Mouse (Mus musculus): ENCODE results near the gene Isg15. TPM values are rescaled to one million over a fixed set of nuclear protein-coding genes. Genes with fewer than 3 reads are reported as not detected.

The Isg15 gene
- total RNA-seq, 2 experiments from 2014 or later: 3.5 to 7.0 TPM

DNA sequence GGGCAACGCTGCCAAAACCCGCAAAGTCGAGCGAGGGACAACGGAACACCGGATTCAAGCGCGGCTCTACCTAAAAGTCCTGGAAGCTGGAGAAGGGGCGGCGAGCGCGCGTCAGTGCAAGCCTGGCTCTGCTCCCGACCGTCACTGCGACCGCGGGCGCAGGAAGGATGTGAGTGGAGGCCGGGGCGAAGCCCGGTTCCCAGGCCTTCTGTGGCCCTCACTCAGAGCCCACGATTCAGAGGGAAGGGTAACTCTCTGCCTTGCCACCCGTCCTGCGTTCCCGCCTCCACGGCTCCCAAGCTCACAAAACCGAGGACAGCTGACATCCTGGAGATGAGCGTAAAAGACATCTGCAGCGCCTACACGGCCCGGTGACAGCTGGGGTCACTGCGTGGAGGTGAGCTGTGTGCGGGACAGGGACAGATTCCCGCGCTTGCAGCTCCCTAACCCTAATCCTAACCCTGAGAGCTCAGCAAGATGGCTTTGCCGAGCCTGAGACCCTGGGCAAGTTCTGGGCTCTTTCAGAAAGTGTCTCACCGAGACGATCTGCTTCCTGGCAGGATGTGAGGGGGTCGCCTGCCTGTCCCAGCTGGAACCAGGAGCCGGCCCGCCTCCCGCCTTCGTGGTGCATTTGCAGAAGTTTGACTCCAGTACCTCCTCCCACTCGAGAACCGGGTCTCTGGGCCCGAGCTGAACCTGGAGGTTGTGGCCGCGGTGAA lies 3.0 kb upstream of the Isg15 start:
- intact Hi-C loops (cut with DNase I): loop anchor here (1.0 kb wide), 1 partner anchor 31 kb away; the partner anchor contains the start of gene Plekhn1
- no peak for DNase-seq

DNA sequence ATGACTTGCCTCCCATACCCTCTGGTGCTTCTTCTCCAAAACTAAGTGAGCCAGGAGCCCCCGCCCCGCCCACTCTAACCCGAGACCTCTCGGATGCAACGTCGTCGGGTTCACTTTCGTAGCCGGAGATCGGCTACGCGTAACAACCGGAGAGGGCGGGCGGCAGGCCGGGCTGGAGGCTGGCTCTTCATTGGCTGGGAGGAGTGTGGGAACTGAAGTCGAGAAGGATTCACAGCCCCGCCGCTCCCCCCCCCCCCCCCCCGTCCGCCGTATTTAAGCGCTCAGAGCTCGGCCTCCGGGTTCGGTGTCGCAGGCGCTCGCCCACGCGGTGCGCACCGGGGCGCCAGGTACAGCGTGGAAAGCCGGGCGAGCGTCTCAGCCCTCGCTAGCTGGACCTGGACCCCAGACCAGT lies 2.4 kb upstream of the Isg15 start, which contains the start of gene AW011738:
AW011738 (plus strand) TSS at position 304 of the 412 bp plus-strand sequence.
- peak; percentile 74 to 78 for DNase-seq
- intact Hi-C loops (cut with DNase I): loop anchor here (1.0 kb wide), 1 partner anchor 31 kb away; the partner anchor contains the start of gene Plekhn1

DNA sequence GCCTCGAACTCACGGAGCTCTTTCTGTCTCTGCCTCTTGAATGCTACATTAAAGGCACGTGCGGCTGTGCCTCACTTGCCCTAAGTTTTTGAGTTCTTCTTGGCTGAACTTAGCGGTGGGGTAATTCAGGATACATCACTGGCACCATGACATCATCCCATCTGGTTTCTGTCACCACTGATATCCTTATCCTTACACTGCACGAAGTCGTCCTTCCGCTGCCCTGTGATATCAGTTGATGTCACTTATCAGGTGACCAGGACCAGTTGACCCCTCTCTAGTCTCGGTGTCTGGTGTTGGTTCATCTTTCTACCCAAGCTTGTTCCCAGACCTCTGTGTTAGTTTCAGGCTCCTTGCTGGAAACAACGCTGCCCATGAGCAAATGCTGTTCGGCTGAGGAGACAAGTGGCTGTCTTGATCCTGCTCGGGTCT lies 1.9 kb upstream of the Isg15 start:
- intact Hi-C loops (cut with DNase I): no loop called here
- peak in 1 of 2 experiments; percentile 22 for DNase-seq

DNA sequence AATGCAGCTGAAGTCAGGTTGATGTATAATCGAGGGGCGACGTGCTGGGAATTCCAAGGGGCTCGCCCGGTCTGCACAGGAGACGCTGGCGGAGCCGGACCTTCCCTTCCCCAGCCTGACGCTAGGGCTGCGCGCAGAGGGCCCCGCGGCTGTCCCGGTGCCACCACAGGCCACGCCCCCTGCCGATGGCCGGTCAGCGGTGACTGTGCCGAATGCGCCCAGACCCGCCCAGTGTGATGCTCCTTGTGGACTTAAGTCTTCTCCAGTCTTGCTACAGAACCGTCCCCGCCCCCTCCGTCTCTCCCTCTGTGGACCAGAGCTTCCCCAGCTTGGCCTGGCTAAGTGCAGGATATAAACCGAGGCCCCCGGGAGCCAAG lies 2.8 kb downstream of the Isg15 start:
- DNase-seq: peak; percentile 87 to 88
- intact Hi-C loops (cut with DNase I): loop anchor here (5.0 kb wide), 1 partner anchor 166 kb away; no protein-coding TSS in a partner anchor

DNA sequence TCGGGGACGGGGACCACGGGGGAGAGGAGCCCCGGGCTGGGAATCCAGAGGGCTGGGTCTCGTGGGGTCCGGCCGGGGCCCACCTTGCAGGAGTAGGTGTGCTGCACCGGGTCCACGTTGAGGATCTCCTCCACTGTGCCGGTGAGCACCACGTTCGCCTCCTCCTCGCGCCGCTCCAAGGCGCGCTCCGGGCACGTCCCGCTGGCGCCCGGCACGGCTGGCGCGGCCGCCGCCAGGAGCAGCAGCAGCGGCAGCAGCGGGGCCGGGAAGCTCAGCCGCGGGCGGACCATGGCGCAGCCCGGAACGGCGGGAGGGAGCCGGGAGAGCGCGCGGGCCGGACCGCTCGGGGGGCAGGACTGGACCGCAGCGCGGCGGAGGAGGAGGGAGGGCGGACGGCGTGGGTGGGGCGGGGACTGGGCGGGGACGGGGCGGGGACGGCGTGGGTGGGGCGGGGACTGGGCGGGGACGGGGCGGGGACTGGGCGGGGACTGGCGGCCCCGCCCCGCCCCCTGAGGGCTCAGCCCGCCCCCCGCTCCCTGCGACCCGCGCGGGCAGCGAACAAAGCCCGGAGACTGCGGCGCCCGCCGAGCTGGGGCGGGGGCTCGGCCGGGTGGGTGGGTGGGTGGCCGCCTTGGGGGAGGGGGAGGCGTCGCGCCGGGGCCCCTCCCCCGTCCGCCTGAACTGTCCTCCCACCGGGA lies 3.3 kb downstream of the Isg15 start, which contains the start of gene Agrn:
Agrn (minus strand) TSS at position 358 of the 698 bp plus-strand sequence.
- intact Hi-C loops (cut with DNase I): loop anchor here (5.0 kb wide), 1 partner anchor 165 kb away; no protein-coding TSS in a partner anchor
- peak; percentile 76 to 80 for DNase-seq

DNA sequence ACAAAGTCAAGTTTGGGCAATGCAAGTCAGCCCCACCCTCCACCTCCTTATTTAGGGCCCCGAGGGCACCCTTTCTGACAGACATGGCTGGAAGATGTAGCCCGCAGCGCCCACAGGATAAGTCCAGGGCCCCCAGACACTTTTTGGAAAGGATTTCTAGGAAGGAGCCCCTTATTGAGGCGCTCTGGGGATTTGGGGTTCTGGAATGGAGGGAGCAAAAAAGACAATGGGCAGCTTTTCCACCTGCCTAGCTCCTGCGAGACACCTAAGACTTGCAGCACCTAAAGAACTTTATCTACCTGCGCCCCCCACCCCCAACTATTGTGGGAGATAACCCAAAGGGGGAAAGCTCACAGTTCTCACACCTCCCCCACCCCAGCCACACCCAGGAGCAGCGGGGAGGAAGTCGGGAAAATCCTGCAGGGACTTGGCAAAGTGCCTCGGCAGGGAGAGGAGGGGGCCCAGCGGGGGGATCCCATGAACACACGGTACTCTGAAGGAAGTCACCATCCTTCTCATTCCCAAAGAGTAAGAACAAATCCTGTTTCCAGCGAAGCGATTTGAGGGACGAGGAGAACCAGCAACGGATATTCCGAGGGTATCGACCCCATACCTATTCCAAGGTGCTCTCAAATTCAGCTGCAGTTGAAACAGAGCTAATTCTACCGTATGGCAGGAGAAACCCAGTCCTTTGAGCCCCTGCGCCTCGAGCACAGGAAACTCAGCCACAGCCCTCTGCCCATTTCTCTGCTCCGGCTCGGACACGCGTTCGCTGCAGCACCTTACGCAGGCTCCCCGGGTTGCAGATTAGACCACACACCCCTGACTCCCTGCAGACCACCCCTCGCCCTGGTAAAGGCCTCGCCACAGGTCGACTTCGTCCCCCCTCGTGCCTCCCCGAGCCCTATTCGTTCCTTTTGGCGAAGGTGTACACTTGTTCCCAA lies 4.4 kb downstream of the Isg15 start:
- intact Hi-C loops (cut with DNase I): loop anchor here (5.0 kb wide), 1 partner anchor 164 kb away; no protein-coding TSS in a partner anchor
- DNase-seq: peak; percentile 56 to 63

DNA sequence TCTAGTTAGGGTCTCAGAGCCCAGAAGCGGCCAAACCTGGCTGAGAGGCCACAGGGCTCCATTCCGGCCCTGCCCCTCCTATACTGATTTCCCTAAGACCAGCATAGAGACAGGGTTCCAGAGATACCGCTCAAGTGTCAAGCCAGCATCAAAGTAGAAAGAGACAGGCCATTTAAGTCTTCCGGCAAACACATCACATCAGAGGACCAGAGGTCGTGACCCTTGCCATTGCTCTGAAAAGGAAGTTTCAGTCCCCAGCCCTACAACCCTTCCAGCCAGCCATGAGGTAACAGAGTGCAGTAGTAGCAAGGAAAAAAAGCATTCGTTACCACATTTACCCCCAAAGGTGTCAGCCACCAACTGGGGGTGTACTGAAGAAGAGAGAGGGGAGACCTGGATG lies 6.3 kb downstream of the Isg15 start:
- no peak for DNase-seq
- intact Hi-C loops (cut with DNase I): loop anchor here (5.0 kb wide), 1 partner anchor 82 kb away; no protein-coding TSS in a partner anchor

DNA sequence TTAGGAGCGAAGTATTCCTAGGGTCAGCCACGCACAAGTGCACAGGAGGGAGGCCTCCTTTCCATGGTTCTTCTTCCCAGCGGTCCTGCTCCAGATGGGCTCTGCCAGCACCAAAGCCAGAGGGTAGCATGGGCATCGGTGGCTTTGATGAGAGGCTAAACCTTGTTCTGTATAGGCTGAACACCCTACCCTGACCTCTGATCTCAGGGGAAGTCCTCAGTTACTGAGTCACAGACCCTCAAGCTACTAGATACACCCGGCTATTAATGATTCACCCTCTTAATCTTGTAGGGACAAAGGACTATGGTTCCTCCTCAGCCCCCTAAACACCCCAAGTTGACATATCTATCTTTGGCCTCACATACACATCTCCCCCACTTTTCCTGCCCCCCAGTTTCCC lies 6.7 kb downstream of the Isg15 start:
- no peak for DNase-seq
- intact Hi-C loops (cut with DNase I): loop anchor here (5.0 kb wide), 1 partner anchor 82 kb away; no protein-coding TSS in a partner anchor

DNA sequence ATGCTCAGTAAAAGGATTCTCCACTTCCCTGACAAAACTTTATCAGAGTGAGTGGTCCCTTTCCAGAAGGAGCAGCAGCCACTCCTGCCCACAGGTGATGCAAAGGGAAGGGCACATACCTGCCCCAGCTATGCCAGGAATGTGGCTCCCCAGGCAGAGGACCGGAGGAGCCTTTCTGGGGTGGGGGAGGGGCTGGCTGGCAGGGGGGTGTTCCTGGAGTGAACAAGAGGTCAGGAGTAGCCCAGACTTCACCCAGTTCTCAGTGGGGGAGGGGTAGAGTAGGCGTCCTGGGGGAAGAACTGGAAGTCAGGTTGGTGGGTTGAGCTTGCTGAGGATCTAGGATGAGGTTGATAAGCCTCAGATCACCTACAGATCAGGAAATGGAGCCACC lies 7.4 kb downstream of the Isg15 start:
- DNase-seq: no peak
- intact Hi-C loops (cut with DNase I): loop anchor here (5.0 kb wide), 1 partner anchor 81 kb away; no protein-coding TSS in a partner anchor

DNA sequence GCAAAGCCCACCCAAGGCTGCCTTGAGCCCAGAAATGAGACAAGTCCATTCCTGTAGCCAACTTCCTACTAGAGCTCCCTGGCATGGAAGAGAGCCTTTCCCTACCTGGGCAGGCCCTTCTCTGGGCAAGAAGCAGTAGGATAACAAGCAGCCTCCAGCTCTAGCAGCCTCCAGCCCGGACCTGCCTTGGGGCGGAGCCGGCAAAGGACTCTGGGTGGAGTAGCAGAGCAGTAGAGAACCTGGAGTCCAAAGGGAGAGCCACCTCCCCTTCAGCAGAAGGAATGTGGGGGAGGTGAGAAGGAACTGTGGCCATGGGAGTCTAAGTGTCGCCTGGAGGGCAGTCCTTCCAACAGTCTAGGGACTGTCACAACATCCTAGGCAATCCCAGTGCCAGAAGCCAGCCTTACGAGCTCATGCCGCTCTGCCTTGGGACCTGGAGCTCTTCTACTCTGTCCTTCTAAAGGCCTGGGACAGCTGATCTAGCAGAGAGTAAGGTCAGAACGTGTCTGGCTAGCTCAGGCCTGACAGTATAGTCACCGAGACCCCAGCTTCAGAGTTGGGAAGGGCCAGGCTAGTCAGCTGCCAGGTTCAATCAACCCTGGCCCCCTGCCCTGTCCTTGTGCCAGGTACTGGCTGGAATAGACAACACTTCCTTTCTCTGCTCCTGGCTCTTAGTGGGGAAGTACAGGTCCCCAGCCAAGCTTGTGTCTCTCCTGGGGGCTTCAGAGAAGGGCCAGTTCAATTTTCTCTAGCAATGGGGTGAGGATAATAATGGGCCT lies 8.0 kb downstream of the Isg15 start:
- peak in 1 of 2 experiments; percentile 42 for DNase-seq
- intact Hi-C loops (cut with DNase I): loop anchor here (5.0 kb wide), 1 partner anchor 80 kb away; no protein-coding TSS in a partner anchor

DNA sequence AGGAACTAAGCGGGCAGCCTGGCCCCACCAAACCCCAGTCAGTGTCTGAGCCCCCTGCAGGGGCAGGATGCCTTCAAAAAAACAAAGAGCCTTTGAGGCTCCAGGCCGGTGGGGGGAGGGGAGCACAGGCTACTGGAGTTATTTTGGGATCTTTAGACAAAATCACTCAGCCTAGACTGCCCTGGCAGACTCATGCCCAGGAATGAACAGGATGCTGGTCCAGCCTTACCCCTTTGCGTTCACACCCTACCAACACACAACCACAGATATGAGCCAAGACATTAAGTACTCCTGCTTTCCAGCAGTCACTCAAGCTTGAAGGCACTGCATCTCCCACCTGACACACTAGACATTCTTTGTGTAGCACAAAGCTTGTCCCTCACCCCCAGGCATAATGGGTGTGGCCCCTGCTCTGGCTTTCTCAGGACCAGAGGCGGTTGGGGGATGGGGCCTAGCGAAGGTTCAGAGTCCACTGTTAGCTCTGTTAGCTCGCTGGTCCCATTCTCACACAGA lies 11.8 kb downstream of the Isg15 start:
- intact Hi-C loops (cut with DNase I): no loop called here
- no peak for DNase-seq

DNA sequence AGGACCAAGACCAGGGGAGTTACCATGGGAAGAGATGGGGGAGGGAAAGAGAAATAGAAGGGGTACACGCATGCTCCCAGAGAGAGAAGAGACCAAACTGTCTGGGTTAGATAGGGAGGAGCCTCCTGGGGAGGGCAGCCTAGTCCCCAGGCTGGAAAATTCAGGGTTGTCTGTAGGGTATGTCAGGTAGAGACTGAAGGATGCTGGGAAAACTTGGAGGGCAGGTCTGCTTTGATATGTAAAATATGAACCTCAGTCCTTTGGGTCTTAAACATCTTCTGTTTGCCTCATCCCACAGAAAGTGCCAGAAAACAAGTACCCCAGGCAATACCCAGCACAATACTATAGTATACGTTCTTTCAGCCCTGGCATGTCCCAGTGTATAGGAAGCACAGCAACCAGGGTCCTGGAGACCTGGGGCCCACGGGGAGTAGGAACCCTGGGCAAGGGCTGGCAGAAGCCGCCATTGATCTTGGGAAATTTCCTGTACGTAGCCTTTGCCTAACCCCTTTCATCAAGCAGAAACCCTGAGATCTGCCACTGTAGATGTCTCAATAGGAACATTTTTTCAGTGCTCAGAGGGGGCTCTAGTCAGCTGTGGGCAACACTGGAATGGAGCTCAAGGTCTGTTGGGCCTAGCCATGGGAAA lies 12.3 kb downstream of the Isg15 start:
- DNase-seq: no peak
- intact Hi-C loops (cut with DNase I): no loop called here

DNA sequence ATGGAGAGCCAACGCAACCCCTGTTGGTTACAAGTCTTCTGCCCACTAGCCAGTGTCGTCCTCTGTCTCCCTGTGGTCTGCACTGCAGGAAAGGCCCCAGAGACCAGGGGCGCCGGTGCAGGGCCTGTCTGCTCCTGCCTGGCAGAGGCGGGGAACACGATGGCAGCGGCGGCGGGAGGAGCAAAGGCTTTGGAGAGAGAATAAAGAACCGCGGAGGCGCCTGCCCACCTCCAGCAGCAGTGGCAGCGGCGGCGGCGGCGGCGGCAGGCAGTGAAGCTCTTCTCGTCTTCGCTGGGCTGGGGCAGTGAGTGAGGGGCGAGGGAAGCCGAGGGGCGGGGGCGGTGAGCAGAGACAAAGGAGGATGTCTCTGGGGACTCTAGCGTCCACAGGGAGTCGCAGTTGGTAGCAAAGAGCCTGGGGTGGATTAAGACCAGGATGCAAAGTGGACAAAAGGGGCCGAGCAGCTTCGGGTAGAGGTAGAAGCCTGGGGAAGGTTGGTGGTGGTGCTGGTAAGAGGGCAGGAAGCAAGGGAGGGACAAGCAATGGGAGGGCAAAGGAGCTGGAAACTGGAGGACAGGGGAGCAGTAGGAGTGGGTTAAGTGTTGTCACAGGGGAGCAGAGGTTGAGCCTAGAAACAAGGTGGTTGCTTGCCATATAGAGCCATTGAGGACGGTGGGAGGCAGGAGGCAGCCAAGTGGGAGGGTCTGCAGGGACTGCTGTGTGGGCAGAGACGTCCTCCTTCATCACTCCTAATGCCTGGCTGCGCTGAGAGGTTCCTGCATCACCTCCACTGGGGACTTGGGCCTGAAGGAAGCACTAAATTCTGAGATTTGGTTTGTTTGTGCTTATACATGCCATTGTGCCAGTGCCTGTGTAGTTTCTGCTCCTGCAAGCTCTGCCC lies 14.4 kb downstream of the Isg15 start:
- intact Hi-C loops (cut with DNase I): no loop called here
- no peak for DNase-seq

DNA sequence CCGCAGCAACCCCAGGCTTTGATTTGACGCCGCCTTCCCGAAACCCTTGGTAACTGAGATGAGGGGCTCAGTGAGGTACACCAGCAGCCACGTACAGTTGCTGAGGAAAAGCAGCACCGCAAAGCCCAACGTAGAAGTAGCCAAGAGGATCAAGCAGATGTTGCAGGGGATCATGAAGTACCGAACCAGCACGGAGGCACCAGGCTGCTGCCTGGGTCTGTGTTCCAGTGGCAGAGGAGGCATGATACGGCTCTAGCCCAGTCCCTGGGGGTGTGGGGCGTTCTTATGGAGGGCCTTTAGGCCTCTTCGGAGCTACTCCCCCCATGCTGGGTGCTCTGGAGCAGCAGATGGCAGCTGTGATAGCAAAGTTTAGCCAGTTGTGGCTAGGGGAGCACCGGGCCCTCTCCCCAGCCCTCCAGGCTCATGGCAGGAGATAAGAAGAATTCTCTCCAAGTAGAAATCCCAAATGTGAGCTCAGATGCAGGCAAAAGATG lies 15.1 kb downstream of the Isg15 start:
- intact Hi-C loops (cut with DNase I): no loop called here

DNA sequence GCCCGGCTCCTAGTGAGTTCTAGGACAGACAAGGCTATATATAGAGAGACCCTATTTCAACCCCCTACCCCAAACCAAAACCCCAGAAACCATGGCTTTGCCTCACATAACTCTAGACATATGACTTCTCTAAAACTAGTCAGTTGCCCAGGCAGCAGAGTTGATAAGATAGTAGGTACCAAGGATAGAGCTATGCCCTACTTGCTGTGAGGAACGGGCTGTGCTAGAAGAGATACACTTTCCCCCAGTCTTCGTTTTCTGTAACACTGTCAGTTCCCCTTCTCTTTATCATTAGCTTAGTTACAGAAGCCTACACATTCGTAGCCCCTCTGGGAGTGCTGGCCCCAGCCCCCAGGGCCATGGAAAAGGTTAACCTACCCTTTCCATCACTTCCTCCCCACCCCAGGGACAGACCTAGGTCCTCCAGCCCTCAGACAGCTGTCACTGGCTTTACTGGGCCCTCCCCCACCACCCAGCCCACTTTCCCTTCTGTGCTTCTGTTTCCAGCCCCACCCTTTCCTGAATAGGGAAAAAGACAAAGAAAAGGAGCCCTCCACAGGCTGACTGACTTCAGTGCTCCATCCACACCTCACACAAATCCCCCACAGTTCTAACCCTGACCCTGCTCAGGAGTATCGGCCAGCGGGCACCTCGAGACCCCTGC lies 16.2 kb downstream of the Isg15 start:
- no peak for DNase-seq
- intact Hi-C loops (cut with DNase I): no loop called here

More for the DNA sequence above, 15.1 kb downstream of the Isg15 start:
- DNase-seq: no peak

DNA sequence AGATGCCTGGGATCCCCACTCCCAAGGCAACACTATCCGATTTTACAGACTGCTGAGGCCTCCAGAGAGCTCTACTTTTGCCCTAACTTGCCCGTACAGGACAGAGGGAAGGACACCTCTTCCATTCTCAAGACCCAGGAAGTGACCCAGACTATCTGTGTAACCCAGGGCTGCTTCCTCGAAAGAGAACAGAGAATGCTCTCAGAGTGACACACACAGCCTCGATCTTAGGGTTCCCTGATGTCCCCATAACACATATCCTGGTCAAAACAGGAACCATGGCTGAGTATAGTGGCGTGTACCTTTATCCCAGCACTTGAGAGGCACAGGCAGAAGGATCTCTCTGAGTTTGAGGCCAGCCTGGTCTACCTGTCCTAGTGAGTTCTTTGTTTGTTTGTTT lies 16.9 kb downstream of the Isg15 start:
- DNase-seq: no peak
- intact Hi-C loops (cut with DNase I): no loop called here

DNA sequence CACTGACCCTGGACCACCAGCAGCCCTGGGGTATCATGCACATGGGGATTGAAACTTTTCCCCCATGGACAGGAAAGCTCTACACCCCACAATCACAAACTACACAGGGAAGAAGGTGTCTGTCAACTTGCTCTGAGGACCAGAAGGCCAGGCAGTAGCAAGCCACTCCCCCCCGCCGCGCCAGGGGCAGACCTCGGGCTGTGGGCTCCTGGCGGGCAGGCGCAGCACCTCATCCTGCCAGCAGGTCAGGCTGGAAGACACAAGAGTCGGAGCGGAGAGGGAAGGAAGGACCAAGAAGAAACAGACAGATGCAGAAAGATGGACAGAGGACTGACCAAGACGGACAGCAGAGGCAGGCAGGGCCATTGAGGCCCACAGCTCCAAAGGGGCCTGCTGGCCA lies 23.0 kb downstream of the Isg15 start:
- intact Hi-C loops (cut with DNase I): no loop called here
- no peak for DNase-seq

Data from heart, postnatal 36 days (tissue).